Mouse (Mus musculus) frontal cortex, postnatal 36 days (tissue): ENCODE results near the gene Cstad.
A peak's percentile ranks its signal among the peaks of the same experiment; 100 is the strongest.

ENCODE experiments used
- DNase-seq, 2 experiments: peaks; one replicate each; pipeline ENCODE4 v3.0.0; 2022; ENCODE audit warnings: low spot score in 2 of 2

Gene Cstad

DNA sequence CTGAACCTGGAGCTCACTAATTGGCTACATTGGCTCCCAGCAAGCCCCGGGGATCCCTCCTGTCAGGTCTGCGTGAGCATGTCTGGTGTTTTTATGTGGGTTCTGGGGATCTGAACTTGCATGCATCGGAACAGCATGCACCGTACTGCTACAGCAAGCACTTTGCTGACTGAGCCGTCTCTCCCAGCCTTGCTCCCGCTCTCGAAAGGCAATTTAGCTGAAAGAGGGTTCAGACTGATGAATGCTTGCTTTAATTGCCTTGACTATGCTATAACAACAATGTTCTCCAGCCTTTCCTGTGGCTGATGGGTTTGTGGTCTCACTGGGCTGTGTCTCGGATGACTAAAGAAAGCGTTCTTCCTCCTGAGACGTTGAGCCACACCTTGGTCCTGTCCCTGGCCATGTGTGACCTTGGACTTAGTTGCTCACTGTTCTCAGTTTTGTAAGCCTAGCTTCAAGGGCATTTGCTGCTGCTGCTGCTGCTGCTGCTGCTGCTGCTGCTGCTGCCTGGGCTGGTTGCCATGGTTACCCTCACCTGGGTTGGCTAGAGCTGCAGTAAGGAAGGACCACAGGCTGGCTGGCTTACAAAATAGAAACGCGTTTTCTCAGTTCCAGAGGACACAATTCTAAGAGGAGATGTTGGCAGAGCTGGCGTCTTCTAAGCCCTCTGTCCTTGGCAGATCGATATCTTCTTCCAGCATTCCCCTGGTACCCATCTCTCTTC lies 34.4 kb downstream of the Cstad start:
- DNase-seq, result no peak

DNA sequence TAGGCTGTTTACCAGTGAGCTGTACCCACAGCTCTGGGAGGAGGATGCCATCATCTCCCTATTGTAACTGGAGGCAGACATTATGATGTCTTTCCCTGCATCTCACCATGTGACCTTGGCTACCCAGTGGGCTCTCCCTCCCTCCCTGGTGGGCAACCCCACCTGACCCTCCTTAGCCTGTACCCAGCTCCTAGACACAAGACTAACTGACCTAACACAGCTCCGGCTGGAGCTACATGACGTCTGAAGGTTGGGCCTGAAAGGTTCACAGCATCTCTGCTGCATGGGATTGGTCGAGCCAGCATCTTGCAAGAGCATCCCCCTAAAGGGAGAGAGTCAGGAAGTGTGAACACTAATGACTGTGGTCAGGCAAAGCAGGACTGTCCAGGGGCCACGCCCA lies 35.0 kb downstream of the Cstad start:
- no peak for DNase-seq

DNA sequence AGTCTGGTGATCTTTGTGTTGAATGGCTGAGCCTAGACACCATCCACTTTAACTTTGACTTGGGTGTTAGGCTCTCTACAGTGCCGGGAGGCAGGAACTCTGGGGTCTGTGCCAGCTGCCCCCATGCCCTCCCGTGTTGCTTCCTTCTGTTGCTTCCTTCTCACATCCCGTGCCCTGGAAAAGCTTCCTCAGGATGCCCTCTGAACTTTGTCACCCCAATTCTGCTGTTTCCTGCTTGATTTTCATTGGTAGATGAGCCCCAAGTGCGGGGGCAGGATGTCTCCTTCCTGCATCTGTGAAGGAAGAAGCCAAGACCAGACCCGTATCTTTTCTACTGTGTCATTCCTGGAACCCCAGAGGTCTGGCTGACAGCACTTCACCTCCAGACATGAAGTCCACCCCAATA lies 41.4 kb downstream of the Cstad start:
- no peak for DNase-seq

DNA sequence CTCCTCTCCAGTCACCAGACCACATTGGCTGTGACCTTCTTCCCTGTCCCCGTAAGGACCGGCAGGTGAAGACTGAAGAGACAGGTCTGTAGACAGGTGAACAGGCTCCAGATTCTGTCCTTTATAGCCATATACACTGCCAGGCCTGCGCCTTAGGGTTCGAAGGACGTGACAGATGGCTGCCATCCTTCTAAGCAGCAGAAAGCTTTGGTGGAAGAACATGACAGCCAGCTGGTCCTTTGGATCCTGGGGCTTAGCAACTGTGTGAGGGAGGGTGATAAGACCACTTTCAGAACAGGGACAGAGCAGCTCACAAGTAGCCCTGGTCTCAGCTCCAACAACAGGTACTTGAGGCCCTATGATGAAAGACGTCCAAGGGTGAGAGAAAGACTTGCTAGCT lies 43.2 kb downstream of the Cstad start:
- no peak for DNase-seq

DNA sequence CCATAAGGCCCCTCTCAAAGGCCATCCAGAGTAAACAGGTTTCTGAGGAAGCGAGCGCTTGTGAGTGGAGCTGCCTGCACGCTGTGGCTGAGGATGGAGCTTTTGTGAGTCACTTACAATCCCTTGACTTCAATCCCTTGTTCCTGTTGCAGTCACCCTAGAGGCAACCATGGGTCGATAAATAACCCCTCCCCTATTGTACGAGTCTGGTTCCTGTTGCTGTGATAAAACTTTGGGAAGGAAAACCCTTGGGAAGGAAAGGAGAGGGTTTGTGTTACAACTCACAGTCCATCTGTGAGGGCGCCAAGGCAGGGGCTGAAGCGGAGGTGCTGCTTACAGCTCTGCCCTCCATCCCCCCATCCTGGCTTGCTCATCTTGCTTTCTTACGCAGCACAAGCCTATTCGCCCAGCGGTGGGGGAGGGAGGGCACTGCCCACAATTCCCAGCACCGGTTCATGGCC lies 45.2 kb downstream of the Cstad start:
- DNase-seq, result no peak

DNA sequence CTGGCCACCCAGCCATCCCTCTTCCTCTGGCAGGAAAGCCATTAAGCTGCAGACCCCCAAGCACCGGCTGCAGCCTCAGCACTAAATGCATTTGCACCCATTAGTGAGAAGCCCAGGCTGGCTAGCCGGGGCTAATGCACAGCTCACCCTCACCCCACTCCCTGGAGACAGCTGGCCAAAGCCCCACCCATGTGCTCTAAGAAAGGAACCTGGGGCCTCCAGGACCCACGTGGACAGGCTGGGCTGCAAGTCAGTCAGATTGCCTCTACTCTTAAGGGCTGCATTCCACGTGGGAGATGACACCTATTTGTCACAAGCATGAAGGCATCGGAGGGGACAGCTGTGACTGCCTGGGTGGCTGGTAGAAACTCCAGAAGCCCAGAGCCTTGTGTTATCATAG lies 48.0 kb downstream of the Cstad start:
- no peak for DNase-seq

DNA sequence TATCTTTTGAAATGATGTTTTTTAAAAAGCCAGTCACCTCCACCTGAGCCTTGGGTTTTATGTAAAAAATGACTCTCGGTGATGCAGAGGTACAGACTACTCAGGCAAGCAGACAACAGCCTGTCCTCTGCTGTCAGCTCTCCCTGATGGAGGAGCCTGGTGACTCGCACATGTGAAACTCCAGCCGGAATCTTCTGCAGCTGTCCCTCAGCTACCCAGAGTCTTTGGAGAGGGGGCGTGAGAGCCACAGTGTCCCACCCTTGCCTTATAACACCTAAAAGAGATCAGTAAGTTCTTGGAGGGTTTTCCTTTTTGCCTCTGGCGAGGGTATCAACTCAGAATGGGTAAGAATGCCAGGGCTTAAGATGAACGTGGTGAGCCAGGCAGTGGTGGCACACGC lies 48.6 kb downstream of the Cstad start:
- no peak for DNase-seq

DNA sequence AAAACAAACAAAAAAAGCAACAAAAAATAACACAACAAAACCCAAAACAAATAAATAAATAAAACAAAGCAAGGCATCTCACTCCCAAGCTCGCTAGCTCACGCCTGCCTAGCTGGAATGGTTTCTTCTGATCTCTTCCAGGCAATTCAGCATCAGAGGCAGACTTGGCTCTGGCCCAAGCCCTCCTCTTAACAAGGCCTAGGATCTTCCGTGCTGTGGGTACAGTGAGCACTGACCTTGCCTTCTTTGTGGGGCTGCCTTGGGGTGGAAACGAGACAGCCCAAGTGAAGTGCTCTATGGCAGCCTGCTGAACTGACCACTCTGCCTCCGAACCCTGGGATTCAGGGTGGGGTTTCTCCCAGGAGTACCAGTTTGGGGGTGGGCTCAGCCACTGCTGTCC lies 52.0 kb downstream of the Cstad start:
- peak; percentile 66 to 78 for DNase-seq

DNA sequence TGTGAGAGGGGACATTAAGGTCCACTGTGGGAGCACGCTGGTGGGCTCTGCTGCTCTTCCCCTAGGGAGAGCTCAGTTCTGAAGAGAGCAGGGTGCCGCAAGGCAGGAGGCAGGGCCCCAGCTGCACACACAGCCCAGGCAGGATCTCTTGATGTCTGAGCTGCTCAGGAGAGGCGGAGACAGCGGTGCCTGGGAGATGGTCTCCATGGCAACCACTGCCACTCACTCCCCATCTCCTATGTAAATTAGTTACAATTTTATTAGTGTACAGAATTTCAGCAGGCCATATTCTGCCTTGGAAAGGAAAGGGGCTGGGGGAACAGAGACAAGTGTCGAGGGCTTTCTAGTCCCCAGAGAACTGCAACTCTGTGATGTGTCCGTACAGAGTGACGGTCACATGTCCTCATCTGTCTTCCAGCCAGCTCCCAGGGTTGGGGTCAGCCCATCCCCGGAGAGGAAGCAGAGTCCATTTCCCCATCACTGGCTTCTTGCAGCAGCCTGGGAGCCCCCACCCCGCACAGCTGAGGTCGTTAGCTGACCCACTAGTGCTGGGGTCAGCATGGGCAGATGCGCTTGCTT lies 52.6 kb downstream of the Cstad start:
- peak; percentile 83 to 91 for DNase-seq

DNA sequence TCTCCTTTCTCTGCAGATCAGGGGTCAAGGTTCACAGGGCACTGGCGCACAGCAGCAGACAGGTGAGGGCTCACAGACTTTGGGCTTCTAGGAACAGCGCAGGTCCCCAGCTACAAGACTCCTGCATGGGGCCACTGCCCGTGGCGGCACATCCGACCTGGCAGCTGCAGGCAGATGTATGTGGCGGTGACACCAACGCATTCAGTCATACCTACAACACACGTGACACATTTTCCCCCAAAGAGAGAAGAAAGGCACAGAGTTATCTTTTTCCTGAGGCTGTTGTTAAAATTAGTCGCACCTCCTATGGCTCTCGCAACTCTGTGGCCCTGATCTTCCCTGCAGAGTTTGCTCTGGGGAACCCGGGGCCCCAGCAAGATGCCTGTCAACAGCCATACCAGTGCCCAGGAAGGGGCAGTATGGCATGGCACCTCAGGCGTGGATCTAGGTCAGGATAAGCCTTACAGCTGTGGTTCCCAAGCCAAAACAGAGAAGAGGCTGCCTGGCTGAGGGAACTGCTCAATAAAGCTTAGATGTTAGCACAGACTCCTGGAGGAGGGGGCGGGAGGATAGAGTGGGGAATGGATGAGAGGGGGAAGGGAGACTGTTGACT lies 53.1 kb downstream of the Cstad start:
- peak; percentile 56 to 59 for DNase-seq

DNA sequence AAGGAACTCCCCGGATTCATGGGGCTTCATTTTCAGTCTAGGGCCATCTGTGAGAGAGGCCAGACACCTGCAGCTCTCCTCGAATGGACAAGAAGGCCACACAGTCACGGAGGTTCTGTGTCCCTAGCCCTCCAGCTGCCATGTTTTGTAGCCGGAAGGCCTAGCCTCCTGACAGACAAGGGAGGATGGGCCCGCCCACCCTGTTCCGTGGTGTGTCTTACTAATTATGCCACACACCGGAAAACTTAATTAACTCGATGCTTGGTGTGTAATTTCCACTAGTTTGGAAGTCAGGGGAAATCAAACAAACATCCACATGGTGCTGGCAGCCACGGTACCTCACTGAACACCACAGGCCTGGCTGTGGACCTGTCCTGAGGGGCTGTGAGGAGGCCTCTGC lies 55.4 kb downstream of the Cstad start:
- DNase-seq, result no peak

DNA sequence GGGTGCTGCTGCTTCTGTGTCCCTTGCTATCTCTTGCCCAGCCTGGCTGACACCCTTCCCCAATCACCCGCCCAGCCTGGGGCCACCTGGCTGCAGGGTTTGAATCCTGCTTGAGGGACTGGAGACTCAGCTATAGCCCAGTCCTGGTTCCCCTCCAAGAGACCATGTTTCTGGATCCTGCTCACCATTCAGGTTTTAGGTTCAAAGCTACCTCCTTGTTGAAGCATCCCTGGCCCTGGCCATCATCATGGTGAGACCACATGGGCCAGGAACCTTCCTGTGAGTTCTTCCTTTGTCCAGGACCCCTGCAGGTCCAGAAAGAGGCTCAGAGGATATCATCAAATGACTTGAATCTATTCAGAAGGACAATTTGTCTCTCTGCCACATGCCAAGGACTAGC lies 57.0 kb downstream of the Cstad start:
- no peak for DNase-seq

DNA sequence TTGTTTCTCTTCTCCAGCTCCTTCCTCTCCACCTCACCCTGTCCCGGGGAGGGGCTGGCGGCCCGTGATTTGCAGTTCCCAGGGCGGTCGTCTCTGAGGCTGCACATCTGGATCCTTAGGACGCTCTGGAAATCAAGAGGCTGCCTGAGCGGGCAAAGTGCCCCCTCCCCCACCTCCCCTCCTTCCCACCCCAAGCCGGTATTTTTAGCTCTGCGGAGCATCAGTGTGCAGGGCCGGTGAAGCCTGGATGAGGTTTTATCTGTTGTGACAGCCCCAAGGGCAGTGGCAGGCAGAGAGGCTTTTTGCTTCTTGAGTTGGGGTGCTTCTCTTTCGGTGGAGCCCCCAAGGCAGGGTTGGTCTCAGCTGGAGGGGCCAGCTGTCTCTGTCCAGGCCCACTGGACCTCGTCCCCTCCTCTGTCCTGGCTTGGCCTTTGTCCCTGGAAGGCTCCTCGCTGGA lies 57.8 kb downstream of the Cstad start:
- no peak for DNase-seq

DNA sequence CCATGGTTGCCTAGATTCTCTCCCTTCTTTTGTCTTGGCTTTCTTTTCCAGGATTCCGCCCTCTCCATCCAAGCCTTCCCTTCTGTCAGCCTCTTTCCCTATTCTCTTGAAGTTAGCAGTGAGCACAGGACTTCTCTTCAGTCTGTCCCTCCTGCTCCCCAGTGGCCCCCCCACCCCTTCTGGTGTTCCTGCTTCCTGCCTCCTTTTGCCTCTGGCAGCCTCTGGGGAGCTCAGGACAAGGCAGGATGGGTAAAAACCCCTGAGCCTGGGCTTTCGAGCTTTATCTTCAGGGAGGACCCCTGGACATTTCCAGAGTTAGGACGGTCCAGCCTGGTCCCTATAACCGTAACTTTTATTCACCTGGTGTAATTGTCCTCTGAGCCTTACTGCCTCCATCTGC lies 58.2 kb downstream of the Cstad start:
- DNase-seq, result no peak

DNA sequence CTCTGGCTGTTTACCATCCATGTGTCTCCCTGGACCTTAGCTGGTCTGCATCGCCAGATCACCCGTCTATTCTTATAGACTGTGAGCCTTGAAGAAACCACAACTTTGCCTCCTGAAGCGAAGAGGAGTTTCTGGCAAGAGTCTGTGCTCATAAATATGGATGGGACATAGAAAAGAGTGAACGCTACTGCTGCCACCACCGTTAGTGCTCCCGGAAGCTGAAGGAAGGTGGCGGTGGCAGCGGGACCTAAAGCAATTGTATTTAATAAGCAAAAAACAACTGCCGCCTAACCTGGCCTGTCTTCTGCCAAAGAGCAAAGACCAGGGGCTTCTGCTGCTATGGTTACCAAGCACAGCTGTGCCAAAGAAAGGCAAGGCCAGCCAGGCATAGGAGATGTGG lies 59.3 kb downstream of the Cstad start:
- DNase-seq, result peak in 1 of 2 experiments; percentile 55

DNA sequence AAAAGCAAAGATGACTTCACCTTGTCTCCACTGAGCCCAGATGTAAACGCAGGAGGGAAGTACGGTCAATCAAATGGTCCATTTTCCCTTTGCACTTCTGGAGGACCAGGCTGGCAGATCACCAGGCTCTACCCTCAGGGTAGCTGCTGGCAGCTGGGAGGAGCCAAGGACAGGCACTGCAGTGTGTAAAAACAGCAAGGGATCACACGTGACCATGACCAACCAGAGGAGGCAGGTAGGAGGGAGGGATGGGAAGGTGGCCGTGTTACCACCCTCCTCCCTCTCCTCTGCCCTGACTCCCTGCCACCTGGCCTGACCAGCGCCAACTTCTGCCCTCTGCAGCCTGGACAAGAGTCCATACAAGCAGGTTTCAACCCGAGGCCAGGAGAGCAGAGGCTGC lies 59.7 kb downstream of the Cstad start:
- no peak for DNase-seq

DNA sequence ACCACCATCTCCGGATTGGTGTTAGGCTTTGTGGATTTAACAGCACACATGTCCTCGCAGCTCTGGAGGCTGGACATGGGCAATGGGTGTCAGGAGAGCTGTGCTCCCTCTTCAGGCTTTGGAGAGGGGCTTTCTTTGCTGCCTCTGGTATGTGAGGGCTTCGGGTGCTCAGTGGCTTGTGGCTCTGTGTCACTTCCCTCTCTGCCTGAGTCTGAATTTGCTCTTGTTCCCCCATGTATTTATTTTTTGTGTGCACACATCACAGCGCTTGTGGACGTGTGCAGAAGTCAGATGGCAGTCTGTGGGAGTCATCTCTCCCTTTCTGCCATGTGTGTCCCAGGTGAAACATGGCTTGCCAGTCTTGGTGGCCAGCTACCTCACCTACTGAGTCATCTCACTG lies 60.9 kb downstream of the Cstad start:
- DNase-seq, result no peak

DNA sequence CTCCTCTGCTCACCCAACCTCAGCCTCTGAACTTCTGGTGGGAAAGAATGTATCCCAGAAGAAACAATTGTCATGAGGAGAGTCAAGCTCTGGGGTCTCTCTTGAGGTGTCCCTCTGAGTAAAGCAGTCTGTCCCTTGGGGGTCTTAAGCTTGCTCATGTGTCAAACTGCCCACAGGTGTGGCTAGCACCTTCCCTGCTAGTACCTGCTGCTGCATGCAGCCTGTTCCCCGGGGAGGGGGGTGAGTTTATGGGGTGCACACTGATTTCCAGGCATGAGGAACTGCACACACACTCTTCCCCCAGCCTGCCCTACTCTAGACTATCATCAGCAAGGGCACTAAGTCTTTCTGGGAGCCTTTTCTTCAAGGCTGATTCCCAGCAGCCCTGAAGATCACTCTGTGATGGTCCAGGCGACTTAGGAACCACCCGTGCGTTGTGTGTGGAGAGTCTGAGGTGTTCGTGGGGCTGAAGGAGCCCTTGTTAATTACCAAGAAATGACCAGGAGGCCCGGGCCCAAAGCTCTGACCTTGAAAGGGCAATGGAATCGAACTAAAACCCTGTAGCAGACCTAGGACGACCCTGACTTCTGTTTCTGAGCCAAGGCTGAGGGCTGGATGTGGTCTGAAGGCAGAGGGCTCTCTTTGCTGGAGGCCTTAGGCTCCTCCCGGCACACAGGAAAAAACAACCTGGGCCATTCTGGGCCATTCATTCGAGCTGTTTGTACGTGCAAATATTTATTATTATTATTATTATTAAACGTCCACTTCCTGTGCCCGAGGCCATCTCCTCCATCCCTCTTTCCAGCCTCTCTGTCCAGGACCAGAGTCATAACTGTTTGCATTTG lies 62.1 kb downstream of the Cstad start:
- DNase-seq, result no peak

DNA sequence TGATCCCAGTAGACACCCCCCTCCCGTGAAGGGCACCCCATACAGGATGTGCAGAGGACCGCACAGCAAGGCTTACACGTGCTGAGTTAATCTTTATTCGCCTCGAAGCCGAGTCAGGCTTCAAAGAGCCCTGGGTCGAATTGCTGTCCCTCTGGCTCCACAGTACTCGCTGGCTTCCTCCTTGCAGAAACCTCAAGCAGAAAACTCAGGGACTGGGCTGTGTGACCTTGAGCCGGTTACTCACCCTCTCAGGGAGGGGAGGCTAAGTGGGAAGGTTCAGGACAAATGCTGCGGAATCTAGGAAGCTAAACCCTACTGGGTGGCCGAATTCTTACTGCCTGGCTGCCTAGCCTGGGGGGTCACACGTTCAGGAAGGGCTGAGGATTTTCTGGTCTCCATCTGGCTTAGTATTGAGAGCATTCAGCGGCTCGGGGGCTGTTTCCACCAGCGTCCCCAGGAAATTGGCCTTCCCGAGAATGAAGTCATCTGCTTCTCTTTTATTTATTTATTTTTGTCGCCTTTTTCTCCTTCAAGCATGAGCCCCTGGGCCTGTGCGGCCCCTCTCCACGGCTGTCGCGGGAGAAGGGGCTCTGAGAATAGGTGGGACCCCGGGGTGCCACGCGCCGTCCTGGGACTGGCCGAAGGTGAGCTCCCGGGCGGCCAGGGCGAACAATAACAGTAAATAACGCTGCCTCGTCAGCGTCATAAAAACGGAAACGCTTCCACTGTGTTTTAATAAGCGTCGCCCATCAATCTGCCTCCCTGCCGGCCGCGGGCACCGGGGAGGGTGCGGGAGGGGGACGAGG lies 63.0 kb downstream of the Cstad start:
- DNase-seq, result peak; percentile 50 to 60

DNA sequence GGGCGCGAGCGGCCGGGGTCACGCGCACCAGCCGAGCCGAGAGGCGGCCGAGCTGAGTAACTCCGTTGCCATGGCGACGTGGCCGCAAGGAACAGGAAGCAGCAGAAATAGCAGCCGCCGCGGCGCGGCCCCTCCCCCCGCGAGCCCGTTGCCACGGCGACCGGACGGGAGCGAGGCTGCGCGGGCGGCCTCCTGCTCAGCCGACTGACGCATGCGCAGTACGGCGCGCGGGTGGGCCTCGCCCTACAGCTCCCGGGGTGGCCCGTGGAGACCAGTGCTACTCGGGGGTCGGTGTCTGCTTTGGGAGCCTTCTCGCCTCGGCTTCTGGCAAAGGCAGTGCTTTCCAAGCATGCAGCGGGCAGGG lies 63.6 kb downstream of the Cstad start:
- peak; percentile 99 to 100 for DNase-seq
